Mouse (Mus musculus): ENCODE results near the gene Arhgef39.

Gene Arhgef39

GRCm38 (mm10) chr4:43499407-43500333 is at the start of gene Arhgef39:
Arhgef39 (minus strand) TSS chr4:43499695.
- peak; percentile 36 for DNase-seq (ENCODE audit: low read depth, low spot score)

GRCm38 (mm10) chr4:43549055-43549454 is 49.6 kb upstream of the Arhgef39 start:
- DNase-seq (ENCODE audit: low read depth, low spot score), result no peak

DNA sequence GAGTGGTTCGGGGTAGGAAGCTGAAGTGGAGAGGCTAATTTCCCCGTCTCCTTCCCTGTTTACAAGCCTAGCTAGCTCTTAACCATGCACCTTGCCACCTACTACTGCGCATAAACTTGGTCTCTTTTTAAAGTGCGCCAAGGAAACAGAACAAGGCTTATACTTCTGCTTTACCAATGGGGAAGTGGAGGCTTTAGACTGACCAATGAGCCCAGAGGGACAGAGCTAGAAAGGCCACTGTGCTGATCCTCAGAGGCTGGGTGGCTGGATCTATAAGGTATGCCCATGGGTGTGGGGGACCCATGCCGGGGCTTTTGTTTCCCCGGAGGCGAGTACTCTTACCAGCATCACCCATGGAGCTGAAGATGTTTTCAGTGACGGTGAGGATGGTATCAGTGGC is 47.7 kb upstream of the Arhgef39 start:
- DNase-seq (ENCODE audit: low read depth, low spot score), result no peak

- no peak for DNase-seq (ENCODE audit: low read depth, low spot score)
Measured at GRCm38 (mm10) chr4:43546375-43547047, 47.0 kb upstream of the Arhgef39 start.

GRCm38 (mm10) chr4:43542044-43542443 is 42.5 kb upstream of the Arhgef39 start:
- no peak for DNase-seq (ENCODE audit: low read depth, low spot score)

GRCm38 (mm10) chr4:43536031-43536430 is 36.5 kb upstream of the Arhgef39 start:
- no peak for DNase-seq (ENCODE audit: low read depth, low spot score)

DNA sequence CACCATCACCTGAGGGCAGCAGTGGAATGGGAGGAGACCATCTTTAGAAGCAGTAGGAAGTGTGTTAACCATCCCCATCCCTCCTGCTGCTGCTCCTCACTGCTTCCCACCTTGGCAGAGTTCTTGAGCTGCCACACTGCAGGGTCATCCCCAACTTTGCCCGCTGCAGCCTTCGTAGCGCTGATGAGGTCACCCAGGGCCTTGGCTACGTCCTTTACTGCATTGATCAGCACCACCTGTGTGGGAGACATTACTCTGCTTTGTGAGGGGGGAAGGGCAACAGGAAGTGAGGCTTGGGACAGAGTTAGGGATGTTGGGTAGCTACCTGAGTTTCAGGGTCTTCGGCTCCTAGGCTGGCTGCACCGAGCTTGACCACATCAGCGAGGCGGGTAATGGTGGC is 36.1 kb upstream of the Arhgef39 start:
- DNase-seq (ENCODE audit: low read depth, low spot score), result no peak

GRCm38 (mm10) chr4:43533270-43533669 is 33.8 kb upstream of the Arhgef39 start:
- DNase-seq (ENCODE audit: low read depth, low spot score), result no peak

- DNase-seq (ENCODE audit: low read depth, low spot score), result no peak
Measured at GRCm38 (mm10) chr4:43530581-43530980, 31.1 kb upstream of the Arhgef39 start.

GRCm38 (mm10) chr4:43530081-43530501 is 30.6 kb upstream of the Arhgef39 start:
- DNase-seq (ENCODE audit: low read depth, low spot score), result no peak

- DNase-seq (ENCODE audit: low read depth, low spot score), result no peak
Measured at GRCm38 (mm10) chr4:43528487-43528886, 29.0 kb upstream of the Arhgef39 start.

GRCm38 (mm10) chr4:43527880-43528279 is 28.4 kb upstream of the Arhgef39 start:
- no peak for DNase-seq (ENCODE audit: low read depth, low spot score)

- DNase-seq (ENCODE audit: low read depth, low spot score), result peak; percentile 55
Measured at GRCm38 (mm10) chr4:43519956-43520355, 20.5 kb upstream of the Arhgef39 start.

- DNase-seq (ENCODE audit: low read depth, low spot score), result no peak
Measured at GRCm38 (mm10) chr4:43519551-43519950, 20.1 kb upstream of the Arhgef39 start.

DNA sequence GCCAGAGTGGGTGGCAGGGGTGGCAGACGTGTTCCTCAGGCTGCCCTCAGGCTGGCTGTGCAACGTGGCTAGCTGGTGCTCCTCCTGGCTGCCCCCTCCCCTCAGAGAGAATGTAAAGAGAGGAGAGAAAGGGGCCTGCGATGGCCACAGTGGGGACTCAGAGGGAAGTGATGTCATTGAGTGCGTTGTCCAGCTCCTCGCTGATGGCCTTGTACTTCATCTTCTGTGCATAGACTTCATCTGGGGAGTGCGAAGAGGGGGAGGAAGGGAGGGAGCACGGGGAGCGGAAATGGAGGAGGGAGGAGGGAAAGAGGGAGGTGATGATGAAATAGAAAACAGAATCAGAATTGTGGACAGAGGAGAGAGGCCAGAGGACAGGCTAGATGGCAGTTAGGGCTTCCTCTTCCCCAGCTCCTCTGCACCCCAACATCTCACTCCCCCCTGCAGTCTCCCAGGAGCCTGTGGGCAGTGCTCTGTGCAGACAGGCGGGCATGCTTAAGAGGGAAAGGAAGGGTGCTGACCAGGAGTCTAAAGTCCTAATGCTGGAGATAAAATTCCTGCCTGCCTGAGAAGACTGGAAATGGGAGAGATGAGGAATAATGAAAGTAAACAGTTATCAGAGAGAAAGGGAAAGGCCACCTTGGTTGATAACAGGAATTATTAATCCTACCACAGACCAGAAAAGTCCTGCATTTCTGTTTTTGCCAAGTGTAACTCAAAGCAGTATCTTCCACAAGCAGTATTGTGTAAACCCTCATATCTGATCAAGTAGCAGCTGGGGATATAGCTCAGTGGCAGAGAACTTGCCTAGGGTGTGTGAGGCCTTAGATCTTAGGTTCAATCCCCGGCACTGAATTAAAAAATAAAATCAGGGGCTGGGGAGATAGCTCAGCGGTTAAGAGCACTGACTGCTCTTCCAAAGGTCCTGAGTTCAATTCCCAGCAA is 16.5 kb upstream of the Arhgef39 start:
- DNase-seq (ENCODE audit: low read depth, low spot score), result no peak

- no peak for DNase-seq (ENCODE audit: low read depth, low spot score)
Measured at GRCm38 (mm10) chr4:43513791-43514190, 14.3 kb upstream of the Arhgef39 start.

GRCm38 (mm10) chr4:43513300-43513699 is 13.8 kb upstream of the Arhgef39 start:
- DNase-seq (ENCODE audit: low read depth, low spot score), result no peak

GRCm38 (mm10) chr4:43512653-43513052 is 13.2 kb upstream of the Arhgef39 start:
- no peak for DNase-seq (ENCODE audit: low read depth, low spot score)

DNA sequence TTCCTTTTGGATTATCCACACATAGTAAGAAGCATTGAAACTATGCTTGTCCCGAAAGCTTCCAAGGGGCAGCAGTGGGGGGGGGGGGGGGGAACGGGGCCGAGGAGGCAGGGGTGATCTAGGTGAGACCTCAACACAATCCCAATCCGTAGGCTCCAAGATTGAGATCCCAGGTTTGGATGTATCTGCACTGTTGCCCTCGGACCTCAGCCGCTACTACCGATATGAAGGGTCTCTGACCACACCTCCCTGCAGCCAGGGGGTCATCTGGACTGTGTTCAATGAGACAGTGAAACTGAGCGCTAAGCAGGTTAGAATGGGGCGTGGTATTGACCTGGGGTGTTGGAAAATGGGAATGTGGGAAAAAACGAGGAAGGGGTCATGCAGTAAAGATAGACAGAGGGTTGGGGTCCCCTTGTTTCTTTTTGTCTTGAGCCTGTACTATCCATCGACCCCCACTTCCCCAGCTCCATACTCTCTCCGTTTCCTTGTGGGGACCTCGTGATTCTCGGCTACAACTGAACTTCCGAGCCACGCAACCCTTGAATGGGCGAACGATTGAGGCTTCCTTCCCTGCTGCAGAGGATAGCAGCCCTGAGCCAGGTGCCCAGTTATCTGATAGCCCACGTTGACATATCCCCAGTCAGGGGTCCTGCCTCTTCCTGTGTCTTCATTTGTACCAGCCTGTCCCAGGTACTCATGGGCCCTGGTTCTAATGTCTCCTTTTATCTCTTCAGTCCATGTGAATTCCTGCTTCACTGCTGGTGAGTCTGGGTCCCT is 12.4 kb upstream of the Arhgef39 start:
- DNase-seq (ENCODE audit: low read depth, low spot score), result no peak

DNA sequence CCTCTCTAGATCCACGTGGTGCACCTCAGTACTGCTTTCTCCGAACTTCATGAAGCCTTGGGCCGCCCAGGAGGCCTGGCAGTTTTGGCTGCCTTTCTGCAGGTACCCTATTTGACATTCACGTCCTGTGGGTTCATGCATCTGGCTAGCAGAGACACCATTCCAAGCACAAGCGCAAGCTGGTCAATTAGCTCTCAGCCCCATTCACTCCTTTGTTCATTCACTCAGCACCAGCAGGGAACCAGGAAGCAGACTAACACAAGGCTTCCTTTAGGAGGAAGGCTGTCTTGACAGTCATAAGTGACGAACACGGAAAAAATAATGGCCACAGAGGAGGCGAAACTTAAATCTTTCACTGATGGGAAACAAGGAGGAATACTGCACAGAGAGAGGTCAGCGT is 9.6 kb upstream of the Arhgef39 start:
- DNase-seq (ENCODE audit: low read depth, low spot score), result no peak

GRCm38 (mm10) chr4:43508666-43508997 is 9.1 kb upstream of the Arhgef39 start:
- no peak for DNase-seq (ENCODE audit: low read depth, low spot score)

All from brain, embryonic 18.5 days (tissue).